27 mouse cellular contexts compared by ENCODE assay signal in genomic region chr2:102362266-102362665, GRCm38 (mm10). TPM values are rescaled to one million over a fixed set of nuclear protein-coding genes. Genes with fewer than 3 reads are reported as not detected.
A peak's percentile ranks its signal among the peaks of the same experiment; 100 is the strongest.
DNase-seq lines count a peak whose midpoint lies in the region; ATAC-seq and TF ChIP-seq lines count a peak whose summit lies in the region.
"Had no signal": no experiment of that assay in that cellular context is flagged by ENCODE, and none has a peak within 500 bp of the region (broad histone marks: within the 10 kb centered on the region; RNA-seq: fewer than 3 reads in every experiment).

No protein-coding gene starts in this region.

- H3K36me3 ChIP-seq in kidney, embryonic 15.5 days, result peaks cover 2% of the 10 kb centered on the region
- H3K36me3 ChIP-seq in kidney, adult 2 months (ENCODE audit: control insufficient read depth, insufficient read depth, low read length), result no peaks in the 10 kb centered on the region
- H3K36me3 ChIP-seq in lung, embryonic 16.5 days (ENCODE audit: control insufficient read depth, insufficient read depth, low read length), result 0 out of 2 replicates have a peak, but pooled peaks cover 1% of the 10 kb centered on the region

- no peak overlapping the region for H3K4me3 ChIP-seq in kidney, embryonic 15.5 days (replicated peaks)
- no peak overlapping the region for H3K4me3 ChIP-seq in kidney, adult 2 months (ENCODE audit: insufficient read depth, low read depth, low read length)
- H3K4me3 ChIP-seq in lung, embryonic 16.5 days (ENCODE audit: low read length), result no peak overlapping the region
- H3K4me3 ChIP-seq: forebrain, embryonic 13.5 days; heart, embryonic 13.5 days; hindbrain, embryonic 10.5 days; hindbrain, embryonic 15.5 days had no signal

- no peak for TF ChIP-seq CTCF in kidney, adult 2 months (conservative IDR thresholded peaks at IDR 0.05; ENCODE audit: insufficient read depth, insufficient read length, low read depth, low read length)

- 0 out of 2 replicates have a peak overlapping the region, but pooled peaks have one; percentile 18 for H3K27ac ChIP-seq in kidney, embryonic 15.5 days
- no peak overlapping the region for H3K27ac ChIP-seq in kidney, adult 2 months (ENCODE audit: insufficient read depth, low read depth, low read length)
- peak overlapping the region; percentile 59 for H3K27ac ChIP-seq in lung, embryonic 16.5 days (ENCODE audit: low read length)
- H3K27ac ChIP-seq: forebrain, embryonic 13.5 days; heart, embryonic 13.5 days; hindbrain, embryonic 10.5 days; hindbrain, embryonic 15.5 days; liver, embryonic 14.5 days had no signal

- H3K9me3 ChIP-seq in kidney, embryonic 15.5 days (replicated peaks), result no peaks in the 10 kb centered on the region
- H3K9me3 ChIP-seq in lung, embryonic 16.5 days (ENCODE audit: control insufficient read depth, low read length), result no peaks in the 10 kb centered on the region
- H3K9me3 ChIP-seq: forebrain, embryonic 13.5 days; heart, embryonic 13.5 days; hindbrain, embryonic 10.5 days; hindbrain, embryonic 15.5 days had no signal

- DNase-seq in kidney, adult 2 months, result no peak
- no peak for DNase-seq in lung, postnatal 4 days
- DNase-seq in 3T3-L1 (ENCODE audit: low read depth, low spot score) (peak; percentile 45), adipocyte (ENCODE audit: low spot score) (peak; percentile 83)
- DNase-seq in neural tube, embryonic 10.5 days (ENCODE audit: extremely low spot score, low spot score), result no peak
- DNase-seq: adrenal gland, adult 8-10 months; B cell, adult 2 months; cerebellum, adult 8-10 months; cerebellum, postnatal 36 days; gastrocnemius, postnatal 14 days; heart, adult 18-20 months; heart, postnatal 10 days; kidney, adult 11 months; layer of hippocampus, postnatal 36 days; left cerebral cortex, postnatal 4 days; midbrain, embryonic 14.5 days; spleen, adult 18-20 months; thymus, postnatal 4 days had no signal

- H3K4me2 ChIP-seq in kidney, embryonic 15.5 days, result no peak overlapping the region
- H3K4me2 ChIP-seq in lung, embryonic 16.5 days (ENCODE audit: low read depth, low read length), result no peak overlapping the region
- H3K4me2 ChIP-seq: forebrain, embryonic 13.5 days; heart, embryonic 13.5 days; hindbrain, embryonic 15.5 days had no signal

- no peak overlapping the region for H3K9ac ChIP-seq in kidney, embryonic 15.5 days
- H3K9ac ChIP-seq in lung, embryonic 16.5 days (ENCODE audit: low read length), result no peak overlapping the region
- H3K9ac ChIP-seq: forebrain, embryonic 13.5 days; heart, embryonic 13.5 days; hindbrain, embryonic 15.5 days; liver, embryonic 14.5 days had no signal

- TF ChIP-seq POLR2A in kidney, adult 2 months (IDR thresholded peaks at IDR 0.05; ENCODE audit: low read depth, low read length), result no peak

- 74% methylated on average over 2 of the region's 2 CpGs for WGBS in kidney, embryonic 15.5 days
- WGBS in kidney, adult 2 months, result 44% methylated on average over 2 of the region's 2 CpGs
- 51% methylated on average over 2 of the region's 2 CpGs for WGBS in lung, embryonic 16.5 days

- H3K27me3 ChIP-seq in kidney, embryonic 15.5 days, result no peaks in the 10 kb centered on the region
- no peaks in the 10 kb centered on the region for H3K27me3 ChIP-seq in kidney, adult 2 months (replicated peaks; ENCODE audit: control insufficient read depth, insufficient read depth, low read length)
- no peaks in the 10 kb centered on the region for H3K27me3 ChIP-seq in lung, embryonic 16.5 days (ENCODE audit: control insufficient read depth, insufficient read depth, low read depth, low read length)
- H3K27me3 ChIP-seq: forebrain, embryonic 13.5 days; heart, embryonic 13.5 days; hindbrain, embryonic 15.5 days had no signal

- no peaks in the 10 kb centered on the region for H3K4me1 ChIP-seq in kidney, embryonic 15.5 days
- peaks cover 6% of the 10 kb centered on the region; the same call in 1 of the 2 replicates for H3K4me1 ChIP-seq in kidney, adult 2 months (ENCODE audit: control insufficient read depth, insufficient read depth, low read length)
- H3K4me1 ChIP-seq in lung, embryonic 16.5 days (replicated peaks; ENCODE audit: control insufficient read depth, insufficient read depth, low read length), result peaks cover 17% of the 10 kb centered on the region
- H3K4me1 ChIP-seq: hindbrain, embryonic 10.5 days; hindbrain, embryonic 15.5 days had no signal

- ATAC-seq in kidney, embryonic 15.5 days (replicated peaks; ENCODE audit: low FRiP score), result no peak
- peak; percentile 34; the same call in 1 of the 2 replicates for ATAC-seq in lung, embryonic 16.5 days (ENCODE audit: low read depth)
- ATAC-seq: activated CD4-positive, CD25-positive, alpha-beta regulatory T cell, adult 4 months; forebrain, embryonic 13.5 days; inflammation-experienced regulatory T-cells, adult 6 months had no signal

RNA-seq across cellular contexts. Expression of gene Trim44, which starts 45.4 kb away (rescaled TPM):
- 27.3 and 29.0 TPM in 2 replicates for polyA plus RNA-seq in kidney, embryonic 15.5 days (2015; fragmentation: Nextera tagmentation; extraction: Ambion mirVana)
- polyA plus RNA-seq in kidney, adult 2 months (2012; rRNA removed), result 31.2 and 35.6 TPM in 2 replicates
- 16.2 and 16.6 TPM in 2 replicates for polyA plus RNA-seq in lung, embryonic 16.5 days (2015; fragmentation: Nextera tagmentation; extraction: Ambion mirVana)

Comparison
In these comparisons a context has a peak if more than half of its experiments do, and no peak if none do; other contexts are left out.
1. DNase-seq: peak in 3T3-L1 (single experiment) and adipocyte (single experiment); none in kidney, adult 2 months (single experiment), lung, postnatal 4 days (0 of 2) and neural tube, embryonic 10.5 days (single experiment).